Mouse (Mus musculus): Measurements from ENCODE around the gene Rap1b.

Rap1b gene

DNA sequence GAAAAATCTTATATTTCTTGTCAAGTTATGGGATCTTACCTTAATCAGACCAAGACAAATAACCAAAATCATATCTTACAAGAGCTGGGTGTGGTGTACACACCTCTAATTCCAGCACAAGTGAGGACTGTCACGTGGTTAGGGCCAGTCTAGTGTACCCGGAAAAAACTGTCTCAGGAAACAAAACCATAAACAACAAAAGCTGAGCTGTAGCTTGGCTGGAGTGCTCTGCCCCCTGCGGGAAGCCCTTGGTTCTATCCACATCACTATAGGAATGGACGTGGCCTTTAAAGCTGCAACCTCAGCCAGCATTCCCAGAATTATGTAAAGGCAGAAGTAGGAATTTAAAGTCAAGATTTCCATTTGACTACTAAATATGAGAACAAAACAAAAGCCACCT is 21.7 kb downstream of the Rap1b start:
- DNase-seq (ENCODE audit: low read depth in 1 of 2, low spot score in 2 of 2), result no peak

GRCm38 (mm10) chr10:117823321-117823720 is 22.5 kb downstream of the Rap1b start:
- DNase-seq (ENCODE audit: low read depth in 1 of 2, low spot score in 2 of 2), result no peak

GRCm38 (mm10) chr10:117818600-117818999 is 27.2 kb downstream of the Rap1b start:
- no peak for DNase-seq (ENCODE audit: low read depth in 1 of 2, low spot score in 2 of 2)

DNA sequence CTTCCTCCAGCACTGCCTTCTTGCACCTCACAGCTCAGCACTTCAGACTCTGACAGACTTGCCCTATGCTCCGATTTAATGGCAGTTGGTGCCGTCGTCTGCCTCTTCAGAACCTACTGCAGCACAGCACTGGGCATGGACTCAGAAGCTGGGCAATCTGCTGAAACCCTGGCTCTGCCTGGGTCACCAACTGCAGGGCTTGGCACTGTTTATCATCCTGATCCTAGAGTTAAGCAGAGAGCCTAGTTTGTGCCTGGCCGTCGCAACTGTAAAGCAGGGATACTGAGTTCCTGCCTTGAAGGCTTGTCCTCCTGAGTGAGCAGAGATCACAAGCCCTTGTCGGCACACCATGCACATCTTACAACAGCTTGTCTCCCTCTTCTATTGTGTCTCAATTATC is 29.1 kb downstream of the Rap1b start:
- no peak for DNase-seq (ENCODE audit: low read depth in 1 of 2, low spot score in 2 of 2)

GRCm38 (mm10) chr10:117812501-117812900 is 33.3 kb downstream of the Rap1b start:
- DNase-seq (ENCODE audit: low read depth in 1 of 2, low spot score in 2 of 2), result no peak

DNA sequence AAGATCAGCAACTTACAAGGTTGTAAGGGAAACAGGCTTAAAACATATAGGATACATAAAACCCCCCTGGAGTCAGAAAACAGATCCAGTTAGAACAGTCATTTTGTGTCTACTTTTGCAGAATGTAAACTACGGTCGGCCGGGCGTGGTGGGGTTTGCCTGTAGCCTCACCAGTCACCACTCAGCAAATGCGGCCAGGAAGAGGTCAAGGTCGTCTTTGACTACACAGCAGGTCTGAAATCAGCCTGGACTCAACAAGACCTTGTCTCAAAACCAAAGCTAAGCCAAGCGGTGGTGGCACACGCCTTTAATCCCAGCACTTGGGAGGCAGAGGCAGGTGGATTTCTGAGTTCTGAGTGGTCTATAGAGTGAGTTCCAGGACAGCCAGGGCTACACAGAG is 34.3 kb downstream of the Rap1b start:
- DNase-seq (ENCODE audit: low read depth in 1 of 2, low spot score in 2 of 2), result no peak

- DNase-seq (ENCODE audit: low read depth in 1 of 2, low spot score in 2 of 2), result no peak
Measured at GRCm38 (mm10) chr10:117810506-117810905, 35.3 kb downstream of the Rap1b start.

DNA sequence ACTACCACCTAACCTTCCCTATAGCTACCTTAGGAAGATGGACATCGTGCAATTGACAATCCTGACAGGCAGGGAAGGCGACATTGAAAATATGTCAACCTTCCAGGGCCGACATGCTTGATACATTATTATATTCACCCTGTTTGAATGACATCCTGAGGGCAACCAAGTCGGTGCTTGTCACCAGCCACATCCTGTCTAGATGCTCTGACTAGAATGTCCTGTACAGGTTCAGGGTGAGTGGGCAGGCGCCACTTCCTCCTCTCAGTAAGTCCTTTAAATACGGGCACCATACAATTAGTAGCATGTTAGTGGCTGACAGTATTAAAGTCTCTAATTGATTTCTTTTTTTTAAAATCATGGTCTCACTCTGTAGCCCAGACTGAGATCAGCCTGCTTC is 37.8 kb downstream of the Rap1b start:
- no peak for DNase-seq (ENCODE audit: low read depth in 1 of 2, low spot score in 2 of 2)

DNA sequence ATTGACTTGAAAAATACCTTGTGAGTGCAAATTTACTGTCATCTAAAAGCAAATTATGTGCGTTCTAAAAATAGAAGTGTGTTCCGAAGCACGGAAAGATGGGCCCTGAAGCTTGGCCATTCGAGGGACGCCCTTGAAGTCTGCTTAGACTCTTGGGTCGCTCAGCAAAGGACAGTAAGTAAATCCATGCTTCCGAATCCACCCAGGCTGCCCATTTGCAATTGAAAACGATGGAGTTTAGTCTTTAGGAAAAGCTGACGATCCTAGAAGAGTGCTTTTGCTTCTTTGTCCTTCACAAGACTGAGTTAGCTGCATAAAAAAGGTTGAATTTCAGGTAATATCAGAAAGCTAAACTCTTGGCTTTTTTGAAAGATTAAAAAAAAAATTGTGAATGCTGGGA is 39.9 kb downstream of the Rap1b start:
- DNase-seq (ENCODE audit: low read depth in 1 of 2, low spot score in 2 of 2), result no peak

- no peak for DNase-seq (ENCODE audit: low read depth in 1 of 2, low spot score in 2 of 2)
Measured at GRCm38 (mm10) chr10:117803870-117804850, 41.7 kb downstream of the Rap1b start.

- DNase-seq (ENCODE audit: low read depth in 1 of 2, low spot score in 2 of 2), result no peak
Measured at GRCm38 (mm10) chr10:117801886-117802285, 43.9 kb downstream of the Rap1b start.

DNA sequence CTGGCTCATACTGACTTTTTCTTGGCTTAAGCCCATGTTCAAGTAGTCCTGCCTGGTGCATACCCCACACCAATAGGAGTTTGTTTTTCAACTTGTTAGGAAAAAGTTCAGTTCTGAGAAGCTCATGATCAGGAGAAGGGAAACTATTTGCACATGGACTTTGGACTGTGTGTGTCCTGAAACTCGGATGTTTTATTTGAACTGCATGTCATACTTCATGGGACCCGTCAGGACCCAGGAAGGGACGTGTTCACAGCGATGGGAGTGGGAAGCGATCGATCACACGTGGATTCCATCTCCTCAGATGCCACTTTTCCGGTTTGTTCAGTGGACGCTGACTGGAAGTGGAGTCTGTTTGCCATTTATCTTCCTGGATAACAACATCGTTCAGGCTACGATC is 46.0 kb downstream of the Rap1b start:
- DNase-seq (ENCODE audit: low read depth in 1 of 2, low spot score in 2 of 2), result no peak

DNA sequence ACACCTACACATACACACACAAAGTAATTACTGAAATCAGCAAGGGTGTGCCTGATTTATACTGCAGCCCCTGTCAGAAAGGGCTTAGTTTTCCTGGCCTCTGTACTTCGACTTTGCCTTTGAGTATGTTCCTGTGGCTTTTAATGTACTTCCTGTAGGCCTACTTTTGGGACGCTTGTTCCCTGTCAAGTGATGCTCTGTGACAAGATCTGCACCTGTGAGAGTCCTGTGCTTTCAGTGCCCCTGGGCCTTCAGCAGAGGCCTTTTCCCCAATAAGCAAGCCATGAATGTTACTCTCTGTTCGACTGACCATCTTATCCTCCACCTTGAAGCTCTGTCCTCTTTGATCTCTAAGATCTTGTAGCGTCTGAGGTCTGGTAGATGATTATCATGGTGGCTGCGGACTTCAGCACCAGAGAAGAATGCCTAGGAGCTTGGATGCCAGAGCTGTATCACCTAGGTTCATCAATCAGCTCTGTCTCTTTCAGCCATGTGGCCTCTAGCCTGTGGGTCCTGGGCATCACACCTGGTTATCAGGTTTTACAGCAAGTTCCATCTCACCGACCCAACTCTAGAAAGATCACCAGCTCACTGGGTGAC is 47.3 kb downstream of the Rap1b start:
- no peak for DNase-seq (ENCODE audit: low read depth in 1 of 2, low spot score in 2 of 2)

- DNase-seq (ENCODE audit: low read depth in 1 of 2, low spot score in 2 of 2), result no peak
Measured at GRCm38 (mm10) chr10:117797684-117798083, 48.2 kb downstream of the Rap1b start.

DNA sequence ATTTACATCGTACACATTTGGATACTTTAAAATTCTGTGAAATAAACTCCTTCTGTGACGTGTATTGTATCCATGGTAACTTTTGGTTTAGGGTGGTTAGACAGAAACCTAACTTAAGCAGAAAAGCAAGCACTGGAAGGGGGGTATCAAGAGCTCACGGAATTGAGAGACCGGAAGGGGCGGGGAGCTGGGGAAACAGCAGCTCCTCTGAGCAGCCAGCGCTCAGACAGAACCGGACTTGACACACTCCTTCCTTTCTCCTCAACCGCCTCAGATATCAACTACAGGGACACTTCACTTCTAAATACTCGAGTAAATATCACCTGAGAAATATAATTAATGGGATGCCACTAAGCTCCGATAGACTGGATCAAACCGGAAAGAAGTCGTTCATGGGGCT is 48.7 kb downstream of the Rap1b start:
- DNase-seq (ENCODE audit: low read depth in 1 of 2, low spot score in 2 of 2), result no peak

GRCm38 (mm10) chr10:117796181-117796580 is 49.7 kb downstream of the Rap1b start:
- DNase-seq (ENCODE audit: low read depth in 1 of 2, low spot score in 2 of 2), result peak in 1 of 2 experiments; percentile 36

- no peak for DNase-seq (ENCODE audit: low read depth in 1 of 2, low spot score in 2 of 2)
Measured at GRCm38 (mm10) chr10:117795206-117795605, 50.6 kb downstream of the Rap1b start.

GRCm38 (mm10) chr10:117793436-117794030 is 52.3 kb downstream of the Rap1b start:
- DNase-seq (ENCODE audit: low read depth in 1 of 2, low spot score in 2 of 2), result no peak

- peak; percentile 100 for DNase-seq (ENCODE audit: low read depth in 1 of 2, low spot score in 2 of 2)
Measured at GRCm38 (mm10) chr10:117792141-117793091, 53.4 kb downstream of the Rap1b start, which contains the start of gene Nup107. Gene Nup107 (minus strand): TSS chr10:117792705.

- no peak for DNase-seq (ENCODE audit: low read depth in 1 of 2, low spot score in 2 of 2)
Measured at GRCm38 (mm10) chr10:117791171-117791470, 54.7 kb downstream of the Rap1b start.
